Mouse (Mus musculus) forebrain, embryonic 15.5 days (tissue): ENCODE measurements around the gene Il22ra2. TPM values are rescaled to one million over a fixed set of nuclear protein-coding genes. Genes with fewer than 3 reads are reported as not detected.

Source experiments
- ATAC-seq: fragments of 200-750 bp; cut with Nextera tagmentation; replicated peaks from 2 replicates; pipeline ENCODE4 v1.8.0; 2017; ENCODE audit warnings: mild to moderate bottlenecking, moderate TSS enrichment, moderate library complexity
- H3K27ac ChIP-seq: fragments of 300-500 bp; sonication (generic); replicated peaks from 2 replicates; pipeline ENCODE4 v1.5.1; 2015; ENCODE audit warnings: mild to moderate bottlenecking, inconsistent platforms
- H3K27me3 ChIP-seq: fragments of 300-500 bp; sonication (generic); 2 replicates; pipeline ENCODE4 v1.6.1; 2015; ENCODE audit warnings: inconsistent platforms
- H3K36me3 ChIP-seq: fragments of 300-500 bp; sonication (generic); 2 replicates; pipeline ENCODE4 v1.6.1; 2015; ENCODE audit warnings: mild to moderate bottlenecking, inconsistent platforms
- H3K4me1 ChIP-seq: fragments of 300-500 bp; sonication (generic); 2 replicates; pipeline ENCODE4 v1.6.1; 2015; ENCODE audit warnings: inconsistent platforms
- H3K4me2 ChIP-seq: fragments of 300-500 bp; sonication (generic); replicated peaks from 2 replicates; pipeline ENCODE4 v1.6.1; 2015; ENCODE audit warnings: mild to moderate bottlenecking, inconsistent platforms
- H3K4me3 ChIP-seq: fragments of 300-500 bp; sonication (generic); 2 replicates; pipeline ENCODE4 v1.5.1; 2015; ENCODE audit warnings: mild to moderate bottlenecking, inconsistent platforms
- H3K9ac ChIP-seq: fragments of 300-500 bp; sonication (generic); replicated peaks from 2 replicates; pipeline ENCODE4 v1.6.1; 2015; ENCODE audit warnings: mild to moderate bottlenecking, inconsistent platforms
- H3K9me3 ChIP-seq: fragments of 300-500 bp; sonication (generic); 2 replicates; pipeline ENCODE4 v1.6.1; 2016; ENCODE audit warnings: inconsistent platforms
- WGBS: fragments of 180-500 bp; shearing (Covaris S2); methylation state at CpG from one replicate; pipeline ENCODE4 v1.1.7; 2015; ENCODE audit warnings: mixed read lengths; 5-methylcytosine and 5-hydroxymethylcytosine counted together
- polyA plus RNA-seq: library from polyadenylated mRNA; unstranded; fragments of >200 nt; fragmentation: Nextera tagmentation; extraction: Ambion mirVana; gene quantifications from 2 replicates; pipeline ENCODE4 v1.2.1, GENCODE M21; 2015

Il22ra2 gene
- polyA plus RNA-seq, 1 experiment from 2014 or later: not detected

GRCm38 (mm10) chr10:19611616-19612015, 10.2 kb upstream of the Il22ra2 start:
- Histone ChIP-seq H3K27me3 (no peaks in the 10 kb centered on the region), H3K4me1 (no peaks in the 10 kb centered on the region), H3K9ac (no peak overlapping the region), H3K4me2 (no peak overlapping the region), H3K4me3 (no peak overlapping the region), H3K36me3 (no peaks in the 10 kb centered on the region), H3K9me3 (no peaks in the 10 kb centered on the region), H3K27ac (no peak overlapping the region)
- ATAC-seq: no peak
- WGBS: 37% methylated on average over 2 of the region's 2 CpGs

GRCm38 (mm10) chr10:19613111-19613753, 8.6 kb upstream of the Il22ra2 start:
- no peak overlapping the region for H3K27ac ChIP-seq
- no peak overlapping the region for H3K4me3 ChIP-seq
- H3K4me1 ChIP-seq: no peaks in the 10 kb centered on the region
- no peak overlapping the region for H3K9ac ChIP-seq
- WGBS: 65% methylated on average over 7 of the region's 7 CpGs
- no peaks in the 10 kb centered on the region for H3K36me3 ChIP-seq
- H3K9me3 ChIP-seq: no peaks in the 10 kb centered on the region
- no peaks in the 10 kb centered on the region for H3K27me3 ChIP-seq
- no peak for ATAC-seq
- no peak overlapping the region for H3K4me2 ChIP-seq

DNA sequence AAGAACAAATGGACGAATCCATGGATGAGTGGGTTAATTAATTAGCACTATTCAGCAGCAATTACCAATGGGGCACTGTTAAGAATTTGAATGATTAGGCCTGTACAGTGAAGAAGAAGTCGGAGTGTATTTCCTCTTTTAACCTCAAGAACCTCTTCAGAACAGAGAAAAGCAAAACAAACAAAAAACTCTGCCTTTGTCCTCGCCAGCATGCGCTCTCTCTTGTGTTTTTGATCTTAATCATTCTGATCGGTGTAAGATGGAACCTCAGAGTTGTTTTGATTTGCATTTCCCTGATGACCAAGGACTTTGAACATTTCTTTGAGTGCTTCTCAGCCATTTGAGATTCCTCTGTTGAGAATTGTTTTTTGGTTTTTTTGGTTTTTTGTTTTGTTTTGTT, 2.1 kb upstream of the Il22ra2 start:
- no peak for ATAC-seq
- H3K4me2 ChIP-seq: no peak overlapping the region
- no peak overlapping the region for H3K27ac ChIP-seq
- no peaks in the 10 kb centered on the region for H3K36me3 ChIP-seq
- no peaks in the 10 kb centered on the region for H3K9me3 ChIP-seq
- H3K4me3 ChIP-seq: no peak overlapping the region
- no peaks in the 10 kb centered on the region for H3K27me3 ChIP-seq
- H3K9ac ChIP-seq: no peak overlapping the region
- no peaks in the 10 kb centered on the region for H3K4me1 ChIP-seq
- 52% methylated on average over 5 of the region's 5 CpGs for WGBS

- H3K9me3 ChIP-seq: no peaks in the 10 kb centered on the region
- 98% methylated on average over 1 of the region's 1 CpGs for WGBS
- no peaks in the 10 kb centered on the region for H3K27me3 ChIP-seq
- ATAC-seq: no peak
- H3K4me2 ChIP-seq: no peak overlapping the region
- no peaks in the 10 kb centered on the region for H3K36me3 ChIP-seq
- no peak overlapping the region for H3K4me3 ChIP-seq
- H3K9ac ChIP-seq: no peak overlapping the region
- no peaks in the 10 kb centered on the region for H3K4me1 ChIP-seq
- H3K27ac ChIP-seq: no peak overlapping the region
Measured at GRCm38 (mm10) chr10:19624617-19625016, 2.8 kb downstream of the Il22ra2 start.

DNA sequence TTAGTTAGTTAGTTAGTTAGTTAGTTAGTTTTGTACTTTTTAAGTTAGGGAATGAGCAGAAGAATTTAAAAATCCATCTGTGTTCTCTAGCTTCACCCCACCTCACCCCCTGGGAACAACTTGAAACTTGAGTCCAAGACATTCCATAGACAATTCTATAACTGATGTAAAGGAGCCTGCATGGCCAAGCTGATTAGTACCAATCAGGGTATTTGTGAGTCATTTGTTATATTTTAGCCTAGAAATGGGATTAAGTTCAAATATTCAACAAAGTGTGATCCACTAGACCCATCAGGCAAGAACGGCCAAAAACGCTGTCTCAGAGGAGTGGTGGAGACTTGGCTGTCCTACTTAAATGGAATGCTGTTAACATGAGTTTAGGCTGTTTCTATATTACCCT, 5.5 kb downstream of the Il22ra2 start:
- ATAC-seq: no peak
- no peaks in the 10 kb centered on the region for H3K4me1 ChIP-seq
- no peaks in the 10 kb centered on the region for H3K9me3 ChIP-seq
- no peak overlapping the region for H3K9ac ChIP-seq
- H3K36me3 ChIP-seq: no peaks in the 10 kb centered on the region
- H3K4me3 ChIP-seq: no peak overlapping the region
- no peak overlapping the region for H3K4me2 ChIP-seq
- 89% methylated on average over 2 of the region's 2 CpGs for WGBS
- no peak overlapping the region for H3K27ac ChIP-seq
- H3K27me3 ChIP-seq: no peaks in the 10 kb centered on the region

GRCm38 (mm10) chr10:19627748-19628147, 6.0 kb downstream of the Il22ra2 start:
- H3K36me3 ChIP-seq: no peaks in the 10 kb centered on the region
- H3K27ac ChIP-seq: no peak overlapping the region
- H3K27me3 ChIP-seq: no peaks in the 10 kb centered on the region
- no peak overlapping the region for H3K4me3 ChIP-seq
- no peaks in the 10 kb centered on the region for H3K4me1 ChIP-seq
- ATAC-seq: no peak
- H3K4me2 ChIP-seq: no peak overlapping the region
- H3K9me3 ChIP-seq: no peaks in the 10 kb centered on the region
- 88% methylated on average over 4 of the region's 4 CpGs for WGBS
- H3K9ac ChIP-seq: no peak overlapping the region

GRCm38 (mm10) chr10:19631616-19632195, 9.9 kb downstream of the Il22ra2 start:
- H3K4me3 ChIP-seq: no peak overlapping the region
- 78% methylated on average over 13 of the region's 13 CpGs for WGBS

DNA sequence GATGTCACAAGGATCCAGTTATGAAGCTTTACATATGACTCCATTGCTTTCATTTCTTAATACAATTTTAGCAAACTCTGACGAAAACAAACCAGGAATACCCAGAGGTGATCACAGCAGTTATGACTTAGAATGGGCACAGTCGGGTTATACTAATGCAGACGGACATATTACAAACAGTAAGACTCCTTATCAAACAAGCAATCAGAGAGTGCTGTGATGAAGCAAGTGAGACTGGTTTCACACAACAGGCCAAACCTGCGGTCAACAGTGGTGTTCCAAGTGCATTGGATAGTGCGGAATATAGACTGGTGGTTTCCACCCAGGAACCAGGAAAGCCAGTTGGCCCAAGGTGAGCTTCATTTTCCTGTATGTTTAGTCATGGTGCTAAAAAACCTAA, 17.1 kb downstream of the Il22ra2 start:
- Histone ChIP-seq H3K27ac (no peak overlapping the region), H3K4me3 (no peak overlapping the region), H3K9me3 (no peaks in the 10 kb centered on the region), H3K36me3 (no peaks in the 10 kb centered on the region), H3K4me1 (no peaks in the 10 kb centered on the region), H3K9ac (no peak overlapping the region), H3K4me2 (no peak overlapping the region), H3K27me3 (no peaks in the 10 kb centered on the region)
- ATAC-seq: no peak
- 94% methylated on average over 5 of the region's 5 CpGs for WGBS

More at GRCm38 (mm10) chr10:19631616-19632195, 9.9 kb downstream of the Il22ra2 start:
- no peaks in the 10 kb centered on the region for H3K27me3 ChIP-seq
- H3K9ac ChIP-seq: no peak overlapping the region
- no peak for ATAC-seq
- no peak overlapping the region for H3K4me2 ChIP-seq
- no peaks in the 10 kb centered on the region for H3K4me1 ChIP-seq
- no peak overlapping the region for H3K27ac ChIP-seq
- no peaks in the 10 kb centered on the region for H3K9me3 ChIP-seq
- no peaks in the 10 kb centered on the region for H3K36me3 ChIP-seq

DNA sequence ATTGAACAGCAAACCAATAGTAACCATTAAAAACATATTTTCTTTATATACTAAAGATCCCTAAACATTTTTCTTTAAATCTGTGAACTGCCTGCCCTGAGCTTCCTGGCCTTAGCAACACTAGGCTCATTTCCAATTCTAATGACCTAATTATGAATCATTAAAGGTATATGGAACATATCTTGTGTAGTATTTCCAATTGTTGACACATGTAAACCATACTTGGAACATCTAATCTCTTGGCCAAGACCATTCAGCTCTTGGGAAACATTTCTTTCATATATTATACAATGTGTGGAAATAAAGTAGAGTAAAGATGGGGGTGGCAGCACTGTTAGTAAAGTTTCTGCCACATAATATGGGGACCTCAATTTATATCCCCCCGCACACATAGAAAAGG, 17.8 kb downstream of the Il22ra2 start:
- H3K27ac ChIP-seq: no peak overlapping the region
- 100% methylated on average over 1 of the region's 1 CpGs for WGBS
- H3K4me3 ChIP-seq: no peak overlapping the region
- H3K9ac ChIP-seq: no peak overlapping the region
- ATAC-seq: no peak
- no peaks in the 10 kb centered on the region for H3K27me3 ChIP-seq
- H3K4me1 ChIP-seq: no peaks in the 10 kb centered on the region
- H3K36me3 ChIP-seq: no peaks in the 10 kb centered on the region
- no peak overlapping the region for H3K4me2 ChIP-seq
- no peaks in the 10 kb centered on the region for H3K9me3 ChIP-seq

- Histone ChIP-seq H3K27ac (no peak overlapping the region), H3K9me3 (no peaks in the 10 kb centered on the region), H3K9ac (no peak overlapping the region), H3K36me3 (no peaks in the 10 kb centered on the region), H3K4me3 (no peak overlapping the region), H3K4me1 (no peaks in the 10 kb centered on the region), H3K4me2 (no peak overlapping the region), H3K27me3 (no peaks in the 10 kb centered on the region)
- no peak for ATAC-seq
- WGBS: 86% methylated on average over 2 of the region's 2 CpGs
Measured at GRCm38 (mm10) chr10:19645119-19645518, 23.3 kb downstream of the Il22ra2 start.

DNA sequence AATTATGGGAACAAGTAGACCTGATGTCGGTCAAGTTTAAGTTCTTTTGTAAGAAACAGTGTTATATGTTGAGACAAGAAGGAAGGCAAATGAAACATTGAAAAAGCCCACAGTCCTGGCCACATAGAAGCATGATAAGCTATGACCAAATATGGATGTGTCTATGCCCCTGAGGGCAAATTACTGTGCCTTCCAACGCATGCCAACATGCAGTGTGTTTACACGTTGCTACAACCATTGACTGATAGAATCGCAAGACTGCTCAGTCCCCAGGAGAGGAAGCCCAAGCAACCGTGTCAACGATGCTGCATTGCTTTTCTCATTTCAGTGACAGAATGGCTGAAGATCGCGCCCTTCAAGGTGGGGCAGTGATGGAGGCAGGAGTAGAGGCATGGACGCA, 35.6 kb downstream of the Il22ra2 start:
- H3K36me3 ChIP-seq: no peaks in the 10 kb centered on the region
- H3K9ac ChIP-seq: no peak overlapping the region
- no peak overlapping the region for H3K27ac ChIP-seq
- no peak for ATAC-seq
- H3K4me2 ChIP-seq: no peak overlapping the region
- no peaks in the 10 kb centered on the region for H3K4me1 ChIP-seq
- H3K4me3 ChIP-seq: no peak overlapping the region
- 94% methylated on average over 9 of the region's 9 CpGs for WGBS
- no peaks in the 10 kb centered on the region for H3K27me3 ChIP-seq
- no peaks in the 10 kb centered on the region for H3K9me3 ChIP-seq

DNA sequence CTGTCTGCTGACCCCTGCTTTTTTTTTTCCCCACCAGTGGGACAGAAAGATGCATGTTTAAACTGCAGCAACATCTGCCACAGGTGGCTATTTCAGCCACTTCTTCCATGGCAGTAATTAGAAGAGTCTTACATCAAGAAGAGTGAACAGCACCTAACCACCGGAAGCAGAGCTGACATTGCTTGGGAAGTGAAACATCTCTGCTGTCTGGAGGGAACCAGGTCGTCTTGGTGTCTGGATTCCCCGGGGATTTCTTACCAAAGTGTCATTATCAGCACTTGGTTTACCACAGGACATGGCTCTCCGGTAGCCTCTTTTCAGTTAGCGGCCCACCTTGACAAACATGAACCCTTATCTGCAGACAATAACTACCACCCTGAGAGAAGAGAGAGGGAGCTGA, 38.2 kb downstream of the Il22ra2 start:
- Histone ChIP-seq H3K9ac (no peak overlapping the region), H3K27ac (no peak overlapping the region), H3K36me3 (no peaks in the 10 kb centered on the region), H3K27me3 (no peaks in the 10 kb centered on the region), H3K4me2 (no peak overlapping the region), H3K9me3 (no peaks in the 10 kb centered on the region), H3K4me1 (no peaks in the 10 kb centered on the region), H3K4me3 (no peak overlapping the region)
- WGBS: 93% methylated on average over 5 of the region's 5 CpGs
- ATAC-seq: no peak

- Histone ChIP-seq H3K4me2 (no peak overlapping the region), H3K9ac (no peak overlapping the region), H3K4me1 (no peaks in the 10 kb centered on the region), H3K36me3 (no peaks in the 10 kb centered on the region), H3K27ac (no peak overlapping the region), H3K27me3 (no peaks in the 10 kb centered on the region), H3K4me3 (no peak overlapping the region), H3K9me3 (no peaks in the 10 kb centered on the region)
- no peak for ATAC-seq
- 90% methylated on average over 5 of the region's 5 CpGs for WGBS
Measured at GRCm38 (mm10) chr10:19668973-19669372, 47.2 kb downstream of the Il22ra2 start.
